Mouse (Mus musculus) stomach, embryonic 16.5 days (tissue): ENCODE results near the gene Mllt3. TPM values are rescaled to one million over a fixed set of nuclear protein-coding genes. Genes with fewer than 3 reads are reported as not detected.
A peak's percentile ranks its signal among the peaks of the same experiment; 100 is the strongest.

ENCODE experiments used
- ATAC-seq: fragments of 200-750 bp; cut with Nextera tagmentation; 2 replicates; pipeline ENCODE4 v1.8.0; 2017; ENCODE audit warnings: moderate number of reproducible peaks, moderate TSS enrichment; ENCODE audit not compliant: insufficient read depth, low FRiP score
- H3K27ac ChIP-seq: fragments of 300-500 bp; sonication (generic); 2 replicates; pipeline ENCODE4 v1.5.1; 2014; ENCODE audit warnings: low read length
- H3K27me3 ChIP-seq: fragments of 300-500 bp; sonication (generic); 2 replicates; pipeline ENCODE4 v1.6.1; 2014; ENCODE audit warnings: low read length, control low read depth, mixed read lengths; ENCODE audit not compliant: control insufficient read depth, insufficient read depth
- H3K36me3 ChIP-seq: fragments of 300-500 bp; sonication (generic); 2 replicates; pipeline ENCODE4 v1.6.1; 2014; ENCODE audit warnings: low read length; ENCODE audit not compliant: control insufficient read depth, insufficient read depth
- H3K4me1 ChIP-seq: fragments of 300-500 bp; sonication (generic); 2 replicates; pipeline ENCODE4 v1.6.1; 2014; ENCODE audit warnings: low read length, control low read depth, mixed read lengths; ENCODE audit not compliant: control insufficient read depth, insufficient read depth
- H3K4me2 ChIP-seq: fragments of 300-500 bp; sonication (generic); 2 replicates; pipeline ENCODE4 v1.6.1; 2014; ENCODE audit warnings: low read depth, low read length, mixed read lengths
- H3K4me3 ChIP-seq: fragments of 300-500 bp; sonication (generic); replicated peaks from 2 replicates; pipeline ENCODE4 v1.5.1; 2014; ENCODE audit warnings: mild to moderate bottlenecking, low read length
- H3K9ac ChIP-seq: fragments of 300-500 bp; sonication (generic); 2 replicates; pipeline ENCODE4 v1.6.1; 2014; ENCODE audit warnings: low read length
- H3K9me3 ChIP-seq: fragments of 300-500 bp; sonication (generic); replicated peaks from 2 replicates; pipeline ENCODE4 v1.6.1; 2016; ENCODE audit warnings: low read length, control low read depth; ENCODE audit not compliant: control insufficient read depth
- WGBS: fragments of 180-500 bp; shearing (Covaris S2); extraction: QIAGEN DNeasy Blood & Tissue Kit; methylation state at CpG from one replicate; pipeline ENCODE4 v1.1.7; 2014; 5-methylcytosine and 5-hydroxymethylcytosine counted together
- polyA plus RNA-seq: library from polyadenylated mRNA; unstranded; fragments of >200 nt; fragmentation: Nextera tagmentation; extraction: Ambion mirVana; gene quantifications from 2 replicates; pipeline ENCODE4 v1.2.1, GENCODE M21; 2015

Gene Mllt3
- polyA plus RNA-seq, 1 experiment from 2014 or later = 41.5 TPM

DNA sequence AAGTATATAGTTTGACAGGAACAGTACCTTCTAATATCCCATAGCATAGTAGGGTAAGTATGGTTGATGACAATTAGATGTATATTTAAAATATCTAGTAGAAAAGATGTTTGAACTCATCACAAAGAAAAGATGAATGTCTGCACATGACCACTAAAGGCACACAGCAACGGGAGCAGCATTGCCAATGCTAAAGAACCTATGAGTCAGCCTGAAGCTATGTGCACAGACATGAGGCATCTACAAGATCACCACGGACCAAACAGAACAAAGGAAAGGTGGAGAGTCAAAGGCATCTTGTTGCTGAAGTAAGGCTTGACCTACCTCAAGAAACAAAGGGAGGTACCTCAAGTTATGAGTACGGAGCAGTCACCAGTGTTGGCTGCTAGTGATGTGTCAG is 212.3 kb downstream of the Mllt3 start:
- Histone ChIP-seq H3K9ac (no peak overlapping the region), H3K4me3 (no peak overlapping the region), H3K9me3 (no peaks in the 10 kb centered on the region), H3K4me1 (no peaks in the 10 kb centered on the region), H3K27ac (no peak overlapping the region), H3K27me3 (no peaks in the 10 kb centered on the region), H3K36me3 (peaks cover 6% of the 10 kb centered on the region; the same call in 1 of the 2 replicates), H3K4me2 (no peak overlapping the region)
- WGBS = 72% methylated on average over 3 of the region's 3 CpGs
- ATAC-seq = no peak

DNA sequence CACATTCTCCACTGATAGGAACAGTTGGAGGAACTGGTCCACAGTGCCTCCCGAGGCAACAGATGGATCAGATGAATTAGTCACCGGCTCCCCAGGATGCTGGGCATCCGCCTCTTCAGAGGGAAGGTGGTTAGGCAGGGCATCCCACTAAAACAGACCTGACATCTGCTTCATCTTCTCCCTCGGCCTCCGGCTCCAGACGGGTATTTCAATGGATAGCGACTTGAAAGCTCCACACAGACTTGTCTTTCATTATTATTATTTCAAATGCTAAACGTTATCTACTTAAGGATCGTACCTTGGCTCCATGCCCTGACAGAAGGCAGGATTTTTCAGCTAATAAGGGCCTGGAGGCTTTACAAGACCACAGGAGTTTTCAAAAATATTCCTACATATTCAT is 214.0 kb downstream of the Mllt3 start:
- peaks cover 6% of the 10 kb centered on the region; the same call in 1 of the 2 replicates for H3K36me3 ChIP-seq
- no peak overlapping the region for H3K4me2 ChIP-seq
- no peak for ATAC-seq
- no peak overlapping the region for H3K27ac ChIP-seq
- H3K27me3 ChIP-seq = no peaks in the 10 kb centered on the region
- H3K4me3 ChIP-seq = no peak overlapping the region
- WGBS = 63% methylated on average over 9 of the region's 9 CpGs
- peaks cover 3% of the 10 kb centered on the region; the same call in 1 of the 2 replicates for H3K4me1 ChIP-seq
- no peaks in the 10 kb centered on the region for H3K9me3 ChIP-seq
- H3K9ac ChIP-seq = no peak overlapping the region

GRCm38 (mm10) chr4:87818276-87818675 is 214.9 kb downstream of the Mllt3 start:
- H3K9me3 ChIP-seq = no peaks in the 10 kb centered on the region
- ATAC-seq = no peak
- H3K27ac ChIP-seq = no peak overlapping the region
- no peak overlapping the region for H3K4me2 ChIP-seq
- WGBS = 88% methylated on average over 1 of the region's 1 CpGs
- H3K4me3 ChIP-seq = no peak overlapping the region
- peaks cover 6% of the 10 kb centered on the region; the same call in 1 of the 2 replicates for H3K36me3 ChIP-seq
- H3K9ac ChIP-seq = no peak overlapping the region
- H3K4me1 ChIP-seq = peaks cover 3% of the 10 kb centered on the region; the same call in 1 of the 2 replicates
- no peaks in the 10 kb centered on the region for H3K27me3 ChIP-seq

DNA sequence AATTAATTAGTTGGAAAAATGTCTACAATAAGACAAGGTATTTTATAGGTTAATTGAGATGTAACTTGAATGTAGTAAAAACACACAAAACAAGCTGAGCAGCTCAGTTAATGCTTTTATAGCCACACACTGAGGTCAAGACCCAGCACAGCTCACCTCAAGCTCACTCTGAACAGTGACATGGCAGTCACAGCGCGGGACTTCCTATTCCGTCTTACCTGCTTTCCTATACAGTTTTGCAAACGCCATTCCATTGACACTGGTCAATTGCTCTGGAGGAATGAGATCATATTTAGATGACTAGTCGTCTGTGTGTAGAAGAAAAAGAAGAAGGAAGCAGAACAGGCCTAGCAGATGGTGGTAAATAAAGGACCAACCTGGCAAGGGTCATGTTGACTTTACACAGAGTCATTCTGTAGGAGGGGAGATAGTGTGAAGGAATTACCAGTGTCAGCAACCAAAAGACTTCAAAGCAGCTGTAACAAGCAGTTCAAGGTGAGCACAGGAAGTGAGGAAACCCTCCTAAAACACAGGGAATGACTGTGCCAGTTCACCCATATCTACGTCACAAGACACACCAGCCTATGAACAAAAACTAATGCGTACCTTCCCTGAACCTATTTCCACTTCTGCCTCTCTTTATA is 217.6 kb downstream of the Mllt3 start:
- ATAC-seq = peak; percentile 73; the same call in 1 of the 2 replicates
- Histone ChIP-seq H3K9me3 (no peaks in the 10 kb centered on the region), H3K36me3 (no peaks in the 10 kb centered on the region), H3K4me2 (no peak overlapping the region), H3K4me3 (no peak overlapping the region), H3K4me1 (peaks cover 3% of the 10 kb centered on the region; the same call in 1 of the 2 replicates), H3K9ac (no peak overlapping the region), H3K27ac (no peak overlapping the region; the same call in 1 of the 2 replicates), H3K27me3 (no peaks in the 10 kb centered on the region)
- 63% methylated on average over 7 of the region's 7 CpGs for WGBS

DNA sequence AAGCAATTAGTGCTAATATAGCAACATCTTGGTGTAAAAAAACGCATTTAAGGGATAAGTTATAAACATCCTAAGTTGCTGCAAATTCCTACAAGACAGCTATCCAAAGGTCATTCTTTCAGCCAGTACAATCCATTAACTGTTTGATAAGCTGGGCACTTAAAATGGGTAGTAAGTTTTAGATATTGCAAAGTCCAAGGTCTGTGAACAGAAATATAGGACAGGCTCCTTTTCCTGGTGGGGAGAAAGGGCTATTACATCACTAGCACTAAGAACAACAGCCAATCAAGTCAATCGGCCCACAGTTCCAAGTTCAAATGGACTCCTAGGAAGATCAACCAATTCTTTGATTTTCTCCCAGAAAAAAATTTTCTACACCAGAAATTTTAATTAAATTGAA is 221.3 kb downstream of the Mllt3 start:
- WGBS = 64% methylated on average over 2 of the region's 2 CpGs
- Histone ChIP-seq H3K9me3 (no peaks in the 10 kb centered on the region), H3K4me2 (no peak overlapping the region), H3K4me3 (no peak overlapping the region), H3K36me3 (no peaks in the 10 kb centered on the region), H3K27ac (no peak overlapping the region), H3K27me3 (no peaks in the 10 kb centered on the region), H3K4me1 (peaks cover 9% of the 10 kb centered on the region; the same call in 1 of the 2 replicates), H3K9ac (no peak overlapping the region)
- no peak for ATAC-seq

GRCm38 (mm10) chr4:87806196-87806987 is 226.8 kb downstream of the Mllt3 start:
- 19% methylated on average over 6 of the region's 6 CpGs for WGBS
- Histone ChIP-seq H3K27ac (peak overlapping the region; percentile 57), H3K4me1 (peaks cover 28% of the 10 kb centered on the region), H3K27me3 (no peaks in the 10 kb centered on the region), H3K9ac (no peak overlapping the region; the same call in 1 of the 2 replicates), H3K4me2 (peak overlapping the region; percentile 29; the same call in 1 of the 2 replicates), H3K36me3 (no peaks in the 10 kb centered on the region), H3K9me3 (no peaks in the 10 kb centered on the region), H3K4me3 (peak overlapping the region; percentile 16; the same call in 1 of the 2 replicates)
- ATAC-seq = peak; percentile 85

- 56% methylated on average over 3 of the region's 3 CpGs for WGBS
- no peak overlapping the region for H3K27ac ChIP-seq
- no peak overlapping the region for H3K4me2 ChIP-seq
- ATAC-seq = no peak
- H3K4me3 ChIP-seq = no peak overlapping the region
- no peaks in the 10 kb centered on the region for H3K9me3 ChIP-seq
- no peak overlapping the region for H3K9ac ChIP-seq
- no peaks in the 10 kb centered on the region for H3K27me3 ChIP-seq
- H3K4me1 ChIP-seq = peaks cover 34% of the 10 kb centered on the region
- H3K36me3 ChIP-seq = no peaks in the 10 kb centered on the region
These were observed 228.6 kb downstream of the Mllt3 start for GRCm38 (mm10) chr4:87804576-87804975.

DNA sequence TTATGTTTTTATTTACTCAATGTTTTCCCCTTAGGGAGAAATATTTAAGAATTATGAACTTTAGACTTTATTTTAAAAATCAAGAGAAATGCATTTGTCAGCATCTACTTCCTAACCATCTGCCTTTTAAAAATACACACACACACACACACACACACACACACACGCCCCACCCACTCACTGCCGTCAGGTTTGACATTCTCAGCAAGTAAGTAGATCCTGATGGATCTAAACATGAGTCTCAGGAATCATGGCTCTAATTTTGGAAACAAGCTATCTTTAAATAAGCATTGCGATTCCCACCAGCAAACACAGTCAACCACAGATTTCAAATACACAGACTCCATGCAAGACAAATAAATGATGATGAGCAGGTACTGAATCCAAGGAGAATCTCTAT is 229.9 kb downstream of the Mllt3 start:
- Histone ChIP-seq H3K4me3 (no peak overlapping the region), H3K4me1 (peaks cover 33% of the 10 kb centered on the region), H3K4me2 (no peak overlapping the region), H3K27me3 (no peaks in the 10 kb centered on the region), H3K9me3 (no peaks in the 10 kb centered on the region), H3K36me3 (no peaks in the 10 kb centered on the region), H3K9ac (no peak overlapping the region), H3K27ac (no peak overlapping the region)
- no peak for ATAC-seq
- WGBS = 63% methylated on average over 3 of the region's 3 CpGs

GRCm38 (mm10) chr4:87802140-87802539 is 231.0 kb downstream of the Mllt3 start:
- no peak for ATAC-seq
- H3K4me3 ChIP-seq = no peak overlapping the region
- H3K9me3 ChIP-seq = no peaks in the 10 kb centered on the region
- no peaks in the 10 kb centered on the region for H3K27me3 ChIP-seq
- no peaks in the 10 kb centered on the region for H3K36me3 ChIP-seq
- WGBS = 49% methylated on average over 4 of the region's 4 CpGs
- no peak overlapping the region for H3K4me2 ChIP-seq
- H3K9ac ChIP-seq = no peak overlapping the region
- H3K27ac ChIP-seq = no peak overlapping the region
- peaks cover 29% of the 10 kb centered on the region for H3K4me1 ChIP-seq
